Mouse (Mus musculus) ES-Bruce4 (cell line): ENCODE measurements at regions not wholly inside any gene's neighbourhood (a gene's known extent, or its start where the extent isn't known, plus 50 kb on each side); places are given as distances from the start of the nearest gene placed in this dataset.

Source experiments
- CTCF ChIP-seq: IDR thresholded peaks from one replicate; pipeline ENCODE4 v1.8.1; 2011; ENCODE audit warnings: low read depth, low read length
- EP300 ChIP-seq: IDR thresholded peaks from 2 replicates; pipeline ENCODE4 v1.6.1; 2011; ENCODE audit warnings: low read depth, low read length; ENCODE audit not compliant: insufficient read depth
- POLR2A ChIP-seq: IDR thresholded peaks from one replicate; pipeline ENCODE4 v1.8.1; 2011; ENCODE audit warnings: low read length; ENCODE audit not compliant: insufficient read depth

GRCm38 (mm10) chr5:52280871-52281270 lies 82.7 kb upstream of the Sod3 start:
- TF ChIP-seq POLR2A (no peak), CTCF (no peak), EP300 (no peak)
